Mouse (Mus musculus): ENCODE data around the gene Rnf145.

Rnf145 gene

GRCm38 (mm10) chr11:44593016-44593415 is 74.3 kb downstream of the Rnf145 start:
- in situ Hi-C loops (cut with MboI; ENCODE audit: low pct_unique_long_range_greater_than_20kb in 1 of 2, low sequenced_read_pairs in 2 of 2, unreplicated experiment in 1 of 2) = loop anchor here in 1 of 2 experiments (10.0 kb wide), 2 partner anchors 942 to 1052 kb away; no protein-coding TSS in a partner anchor

DNA sequence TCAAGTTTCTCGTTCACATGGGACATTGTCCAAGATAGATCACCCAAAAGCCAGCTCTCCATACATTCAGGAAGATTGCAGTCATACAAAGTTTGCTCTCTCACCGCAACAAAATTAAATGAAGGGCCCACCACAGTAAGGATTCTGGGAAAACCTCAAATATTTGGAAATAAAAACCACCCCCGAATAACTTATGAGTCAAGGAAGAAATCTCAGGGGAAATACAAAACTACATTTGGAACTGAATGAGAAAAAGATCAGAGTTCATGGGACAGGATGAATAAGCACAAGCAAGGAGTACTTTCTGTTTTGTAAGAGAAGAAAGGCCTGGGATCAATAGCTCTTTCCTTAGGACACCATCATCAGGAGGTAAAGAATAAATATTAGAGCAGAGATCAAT is 76.0 kb downstream of the Rnf145 start:
- in situ Hi-C loops (cut with MboI; ENCODE audit: low pct_unique_long_range_greater_than_20kb in 1 of 2, low sequenced_read_pairs in 2 of 2, unreplicated experiment in 1 of 2) = loop anchor here in 1 of 2 experiments (10.0 kb wide), 2 partner anchors 940 to 1050 kb away; no protein-coding TSS in a partner anchor

DNA sequence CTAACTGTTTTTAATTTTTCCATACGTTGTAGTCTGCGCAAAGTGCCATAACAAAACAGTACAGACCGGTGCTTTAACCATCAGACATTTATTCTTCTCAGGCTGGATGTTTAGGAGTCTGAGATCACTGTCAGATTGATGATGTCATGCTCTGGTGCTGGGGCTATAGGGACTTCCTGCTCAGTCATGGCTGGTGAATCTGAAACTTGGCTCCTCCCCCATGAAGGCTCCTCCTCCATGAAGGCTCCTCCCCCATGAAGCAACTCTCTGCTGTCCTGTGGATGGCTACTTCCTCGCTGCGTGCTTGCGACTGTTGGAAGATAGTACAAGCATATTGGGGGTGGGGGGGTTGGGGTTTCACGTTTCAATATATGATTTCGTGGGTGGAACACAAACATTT is 88.1 kb downstream of the Rnf145 start:
- in situ Hi-C loops (cut with MboI; ENCODE audit: low pct_unique_long_range_greater_than_20kb in 1 of 2, low sequenced_read_pairs in 2 of 2, unreplicated experiment in 1 of 2) = loop anchor here in 1 of 2 experiments (10.0 to 25.0 kb wide), 2 partner anchors 928 to 1030 kb away; no protein-coding TSS in a partner anchor

- in situ Hi-C loops (cut with MboI; ENCODE audit: low pct_unique_long_range_greater_than_20kb in 1 of 2, low sequenced_read_pairs in 2 of 2, unreplicated experiment in 1 of 2) = loop anchor here in 1 of 2 experiments (10.0 to 25.0 kb wide), 2 partner anchors 926 to 1029 kb away; no protein-coding TSS in a partner anchor
Measured at GRCm38 (mm10) chr11:44608646-44609045, 89.9 kb downstream of the Rnf145 start.

DNA sequence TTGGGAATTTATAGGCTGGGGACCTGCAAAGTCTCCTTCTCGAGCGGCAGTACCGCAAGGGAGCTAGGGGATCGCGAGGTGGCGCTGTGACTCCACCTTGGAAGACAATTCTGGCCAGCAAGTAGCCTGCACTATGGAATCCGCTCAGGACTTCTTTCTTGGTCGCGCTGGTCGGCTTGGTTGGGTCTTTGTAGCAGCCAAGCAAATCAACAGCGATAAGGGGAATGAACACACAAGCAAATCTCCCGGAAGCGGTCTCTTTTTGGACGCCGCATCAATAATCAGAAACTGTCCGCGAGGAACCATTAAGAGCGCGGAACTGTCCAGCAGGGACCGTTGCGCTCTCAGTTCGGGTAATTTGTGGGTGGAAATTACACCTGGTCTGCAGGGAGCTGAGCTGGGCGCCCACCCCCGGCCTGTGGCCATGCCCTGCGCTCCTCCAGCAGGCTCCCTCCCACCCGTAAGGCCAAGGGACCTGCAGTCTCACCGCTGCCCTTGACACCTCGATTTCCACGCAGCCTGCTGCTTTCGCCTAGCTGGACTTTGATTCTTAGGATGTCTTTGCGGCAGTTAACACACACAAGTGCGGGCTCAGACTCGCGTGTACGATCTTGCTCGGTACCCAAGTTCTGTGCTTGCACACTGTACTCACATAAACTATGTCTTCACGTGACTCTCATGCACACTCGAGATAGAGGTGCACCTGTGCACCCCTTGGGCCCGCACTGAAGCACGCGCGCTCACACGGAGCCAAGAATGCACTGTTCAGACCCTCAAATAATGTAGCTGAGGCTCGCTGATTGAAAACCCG is 92.4 kb downstream of the Rnf145 start:
- in situ Hi-C loops (cut with MboI; ENCODE audit: low pct_unique_long_range_greater_than_20kb in 1 of 2, low sequenced_read_pairs in 2 of 2, unreplicated experiment in 1 of 2) = loop anchor here (5.0 to 25.0 kb wide), 3 partner anchors 254 to 1026 kb away; no protein-coding TSS in a partner anchor

DNA sequence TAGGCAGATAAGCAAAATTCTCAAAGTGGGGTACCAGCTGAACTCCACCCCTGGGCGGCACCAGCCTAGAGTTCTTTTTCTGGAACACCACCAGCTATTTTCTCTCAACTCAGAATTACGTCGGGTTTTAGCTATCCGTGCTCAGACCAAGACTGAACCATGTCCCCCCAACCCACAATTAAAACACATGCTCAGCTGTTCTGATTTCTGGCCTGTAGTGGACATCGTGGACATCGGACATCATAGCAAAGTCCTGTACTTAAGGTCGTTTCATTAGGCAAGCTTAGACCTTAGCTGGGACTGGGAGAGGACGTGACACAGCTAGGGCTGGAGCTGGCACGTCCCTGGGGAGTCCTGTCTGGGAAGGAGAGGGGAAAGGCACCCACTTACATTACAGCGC is 93.4 kb downstream of the Rnf145 start:
- in situ Hi-C loops (cut with MboI; ENCODE audit: low pct_unique_long_range_greater_than_20kb in 1 of 2, low sequenced_read_pairs in 2 of 2, unreplicated experiment in 1 of 2) = loop anchor here (5.0 to 25.0 kb wide), 3 partner anchors 253 to 1025 kb away; no protein-coding TSS in a partner anchor

DNA sequence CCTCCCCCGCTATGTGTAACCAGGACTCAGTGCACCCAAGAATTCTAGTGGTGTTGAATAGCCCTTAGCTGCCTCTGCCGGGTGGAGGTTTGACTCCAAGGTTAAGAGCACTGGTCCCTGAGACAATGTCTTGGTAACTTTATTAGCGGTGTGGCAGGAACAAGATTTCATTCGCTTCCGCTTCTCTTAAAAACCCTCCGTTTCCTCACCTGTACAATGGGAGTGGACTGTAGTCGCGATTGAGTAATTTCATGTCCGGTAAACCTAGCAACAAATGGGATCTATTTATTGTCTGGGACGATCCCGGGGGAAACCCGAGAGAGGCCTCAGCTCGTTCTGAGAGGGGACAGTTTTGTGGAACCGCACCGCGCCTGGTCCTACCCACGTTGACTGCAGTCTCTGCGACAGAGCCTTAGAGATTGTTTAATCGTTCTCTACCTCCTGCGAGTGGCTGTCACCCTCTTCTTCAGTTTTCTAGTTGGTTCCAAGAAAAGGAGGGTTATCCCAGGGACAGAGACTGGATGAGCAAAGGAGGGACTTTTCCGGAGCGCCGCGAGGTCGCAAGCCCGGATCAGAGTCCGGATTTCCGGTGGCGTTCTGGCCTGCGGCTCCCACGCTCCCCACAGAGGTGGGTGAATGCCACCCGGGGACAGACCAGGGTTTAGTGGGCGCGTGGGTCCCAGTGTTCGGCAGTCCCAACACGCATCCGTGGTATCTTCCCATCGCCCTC is 94.1 kb downstream of the Rnf145 start:
- in situ Hi-C loops (cut with MboI; ENCODE audit: low pct_unique_long_range_greater_than_20kb in 1 of 2, low sequenced_read_pairs in 2 of 2, unreplicated experiment in 1 of 2) = loop anchor here (5.0 to 25.0 kb wide), 3 partner anchors 252 to 1024 kb away; no protein-coding TSS in a partner anchor

DNA sequence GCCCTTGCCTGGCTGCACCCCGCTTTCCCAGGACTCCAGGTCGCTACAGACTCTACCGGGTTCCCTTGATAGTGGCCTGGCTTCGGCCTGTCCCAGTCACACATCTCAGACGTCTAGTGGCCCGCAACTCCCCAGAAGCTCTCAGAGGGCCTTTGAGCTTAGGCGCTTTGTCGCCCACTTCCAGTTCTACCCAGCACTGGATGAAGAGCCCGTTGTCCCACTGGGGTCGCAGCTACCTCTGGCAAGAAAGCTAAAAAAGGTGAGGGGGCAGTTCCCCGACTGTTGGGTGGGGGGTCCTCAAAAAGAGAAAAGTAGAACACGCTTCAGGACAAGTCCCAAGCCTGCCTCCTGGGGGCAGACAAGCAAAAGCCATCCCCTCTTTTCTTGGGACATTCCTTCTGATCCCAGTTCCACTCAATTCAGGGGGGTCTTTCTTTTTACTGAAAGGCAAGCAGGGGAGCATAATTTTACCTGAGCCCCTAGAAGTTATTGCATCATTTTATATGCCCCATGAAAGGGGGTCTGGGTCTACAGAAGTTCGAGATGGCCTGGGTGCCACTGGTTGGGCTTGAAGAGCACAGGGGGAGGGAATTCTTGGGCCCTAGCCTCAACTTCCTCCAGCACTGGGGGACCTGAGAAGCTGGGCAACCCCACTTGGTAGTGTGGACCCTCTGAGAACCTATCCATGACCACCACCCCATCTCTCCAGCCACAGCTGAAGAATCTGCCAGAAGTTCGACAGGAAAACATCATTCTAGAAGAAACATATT is 94.8 kb downstream of the Rnf145 start:
- in situ Hi-C loops (cut with MboI; ENCODE audit: low pct_unique_long_range_greater_than_20kb in 1 of 2, low sequenced_read_pairs in 2 of 2, unreplicated experiment in 1 of 2) = loop anchor here (5.0 to 25.0 kb wide), 3 partner anchors 251 to 1024 kb away; no protein-coding TSS in a partner anchor

Data from mouse embryonic stem cell (cell line).